Mouse (Mus musculus) heart, adult 2 months (tissue): ENCODE results near the gene Aif1l.

Experiments used
- CTCF ChIP-seq: fragments of 200-600 bp; IDR thresholded peaks from 2 replicates; pipeline ENCODE4 v1.8.1; 2022; ENCODE audit warnings: antibody characterized with exemption, mild to moderate bottlenecking, moderate library complexity
- EP300 ChIP-seq: fragments of 200-500 bp; IDR thresholded peaks from 2 replicates; pipeline ENCODE4 v1.6.1; 2011; ENCODE audit warnings: low read depth, low read length, control low read depth; ENCODE audit not compliant: insufficient read depth
- POLR2A ChIP-seq: fragments of 200-500 bp; IDR thresholded peaks from 2 replicates; pipeline ENCODE4 v1.6.1; 2011; ENCODE audit warnings: mild to moderate bottlenecking, low read depth, low read length, control low read depth; ENCODE audit not compliant: insufficient read depth

- TF ChIP-seq POLR2A (no peak), CTCF (no peak), EP300 (no peak)
Measured at GRCm38 (mm10) chr2:31955686-31956085, 5.7 kb downstream of the Aif1l start.
